Mouse (Mus musculus): Measurements from ENCODE around the gene Rtn4r.

DNA sequence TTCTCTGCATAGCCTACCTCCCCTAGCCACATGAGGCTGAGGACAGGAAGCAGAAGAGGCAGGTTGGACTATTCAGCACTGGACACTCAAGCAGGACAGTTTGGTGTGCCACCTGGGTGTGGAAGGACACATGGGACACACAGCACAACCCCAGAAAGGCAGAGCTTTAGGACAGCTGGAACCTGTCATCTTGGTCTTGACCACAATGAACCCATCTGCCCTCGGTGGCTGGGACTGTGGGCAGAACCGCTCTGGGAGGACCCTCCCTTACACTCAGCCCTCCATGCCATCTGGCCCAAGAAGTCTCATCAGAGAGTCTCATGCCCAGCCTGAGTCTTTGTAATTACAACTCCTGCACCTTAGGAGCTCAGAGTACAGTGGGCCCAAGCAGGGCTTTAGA is 72.6 kb downstream of the Rtn4r start:
- no peak for TF ChIP-seq CTCF (IDR thresholded peaks at IDR 0.05; ENCODE audit: low read depth, low read length)
- TF ChIP-seq POLR2A (IDR thresholded peaks at IDR 0.05; ENCODE audit: extremely low read depth, insufficient read depth, low read length): no peak

Data from liver, adult 2 months (tissue).